Mouse (Mus musculus): ENCODE results near the gene Adam22. TPM values are rescaled to one million over a fixed set of nuclear protein-coding genes. Genes with fewer than 3 reads are reported as not detected.
"Not testable (repeated sequence)": the region's sequence is repeated elsewhere in the genome, so short reads cannot be mapped to it uniquely, and the experiment has no call there.

The Adam22 gene
- polyA plus RNA-seq, 1 experiment from 2014 or later = 47.2 TPM

- Histone ChIP-seq H3K4me3 (no peak overlapping the region), H3K9me3 (no peaks in the 10 kb centered on the region), H3K9ac (no peak overlapping the region), H3K27me3 (replicated peaks) (no peaks in the 10 kb centered on the region), H3K4me2 (no peak overlapping the region), H3K27ac (no peak overlapping the region), H3K4me1 (no peaks in the 10 kb centered on the region), H3K36me3 (replicated peaks) (no peaks in the 10 kb centered on the region)
- WGBS = 65% methylated on average over 4 of the region's 4 CpGs
- 0 out of 2 replicates have a peak, but pooled peaks have one; percentile 48 for ATAC-seq (replicated peaks)
These were observed 143.6 kb downstream of the Adam22 start for GRCm38 (mm10) chr5:8224321-8224705.

GRCm38 (mm10) chr5:8223597-8224320 lies 144.2 kb downstream of the Adam22 start:
- no peaks in the 10 kb centered on the region for H3K4me1 ChIP-seq
- peak; percentile 56; the same call in 1 of the 2 replicates for ATAC-seq (replicated peaks)
- no peaks in the 10 kb centered on the region for H3K27me3 ChIP-seq (replicated peaks)
- H3K27ac ChIP-seq = no peak overlapping the region
- H3K36me3 ChIP-seq (replicated peaks) = no peaks in the 10 kb centered on the region
- 73% methylated on average over 8 of the region's 8 CpGs for WGBS
- no peaks in the 10 kb centered on the region for H3K9me3 ChIP-seq
- no peak overlapping the region for H3K4me2 ChIP-seq
- no peak overlapping the region for H3K4me3 ChIP-seq
- H3K9ac ChIP-seq = no peak overlapping the region

- 93% methylated on average over 5 of the region's 5 CpGs for WGBS
- H3K9ac ChIP-seq = no peak overlapping the region
- no peak overlapping the region for H3K27ac ChIP-seq
- no peaks in the 10 kb centered on the region for H3K36me3 ChIP-seq (replicated peaks)
- no peaks in the 10 kb centered on the region for H3K27me3 ChIP-seq (replicated peaks)
- no peaks in the 10 kb centered on the region for H3K9me3 ChIP-seq
- H3K4me3 ChIP-seq = no peak overlapping the region
- no peaks in the 10 kb centered on the region for H3K4me1 ChIP-seq
- ATAC-seq (replicated peaks) = no peak
- no peak overlapping the region for H3K4me2 ChIP-seq
These were observed 146.3 kb downstream of the Adam22 start for GRCm38 (mm10) chr5:8221630-8222029.

GRCm38 (mm10) chr5:8215841-8216240 lies 152.1 kb downstream of the Adam22 start:
- Histone ChIP-seq H3K9ac (no peak overlapping the region), H3K4me2 (no peak overlapping the region), H3K27me3 (replicated peaks) (no peaks in the 10 kb centered on the region), H3K27ac (no peak overlapping the region), H3K9me3 (no peaks in the 10 kb centered on the region), H3K4me3 (no peak overlapping the region), H3K36me3 (replicated peaks) (no peaks in the 10 kb centered on the region), H3K4me1 (no peaks in the 10 kb centered on the region)
- ATAC-seq (replicated peaks) = no peak
- 67% methylated on average over 1 of the region's 1 CpGs for WGBS

GRCm38 (mm10) chr5:8184992-8185391 lies 183.0 kb downstream of the Adam22 start:
- not testable (repeated sequence) for H3K36me3 ChIP-seq (replicated peaks); H3K9ac ChIP-seq; ATAC-seq (replicated peaks); H3K4me2 ChIP-seq; H3K4me1 ChIP-seq; H3K9me3 ChIP-seq; H3K27ac ChIP-seq; H3K27me3 ChIP-seq (replicated peaks); H3K4me3 ChIP-seq
- 94% methylated on average over 1 of the region's 1 CpGs for WGBS

- H3K27ac ChIP-seq = no peak overlapping the region
- no peaks in the 10 kb centered on the region for H3K9me3 ChIP-seq
- H3K9ac ChIP-seq = no peak overlapping the region
- no peak for ATAC-seq (replicated peaks)
- 81% methylated on average over 1 of the region's 1 CpGs for WGBS
- no peak overlapping the region for H3K4me2 ChIP-seq
- no peaks in the 10 kb centered on the region for H3K4me1 ChIP-seq
- no peak overlapping the region for H3K4me3 ChIP-seq
- H3K36me3 ChIP-seq (replicated peaks) = no peaks in the 10 kb centered on the region
- no peaks in the 10 kb centered on the region for H3K27me3 ChIP-seq (replicated peaks)
These were observed 187.3 kb downstream of the Adam22 start for GRCm38 (mm10) chr5:8180646-8181045.

- Histone ChIP-seq H3K9me3 (no peaks in the 10 kb centered on the region), H3K4me1 (no peaks in the 10 kb centered on the region), H3K27me3 (replicated peaks) (no peaks in the 10 kb centered on the region), H3K27ac (no peak overlapping the region), H3K36me3 (replicated peaks) (no peaks in the 10 kb centered on the region), H3K4me2 (no peak overlapping the region), H3K4me3 (no peak overlapping the region), H3K9ac (no peak overlapping the region)
- no peak for ATAC-seq (replicated peaks)
- WGBS = 93% methylated on average over 17 of the region's 17 CpGs
These were observed 189.8 kb downstream of the Adam22 start for GRCm38 (mm10) chr5:8178111-8178510.

- 46% methylated on average over 4 of the region's 4 CpGs for WGBS
- Histone ChIP-seq H3K4me3 (no peak overlapping the region), H3K9ac (no peak overlapping the region), H3K4me2 (no peak overlapping the region), H3K4me1 (no peaks in the 10 kb centered on the region), H3K36me3 (replicated peaks) (no peaks in the 10 kb centered on the region), H3K27ac (no peak overlapping the region), H3K27me3 (replicated peaks) (no peaks in the 10 kb centered on the region), H3K9me3 (no peaks in the 10 kb centered on the region)
- ATAC-seq (replicated peaks) = peak; percentile 48; the same call in 1 of the 2 replicates
These were observed 203.2 kb downstream of the Adam22 start for GRCm38 (mm10) chr5:8164773-8165172.

GRCm38 (mm10) chr5:8151645-8152044 lies 216.3 kb downstream of the Adam22 start:
- no peak overlapping the region for H3K9ac ChIP-seq
- H3K4me1 ChIP-seq = no peaks in the 10 kb centered on the region
- ATAC-seq (replicated peaks) = no peak
- H3K27ac ChIP-seq = no peak overlapping the region
- H3K27me3 ChIP-seq (replicated peaks) = no peaks in the 10 kb centered on the region
- no peak overlapping the region for H3K4me2 ChIP-seq
- WGBS = 98% methylated on average over 1 of the region's 1 CpGs
- no peaks in the 10 kb centered on the region for H3K36me3 ChIP-seq (replicated peaks)
- no peak overlapping the region for H3K4me3 ChIP-seq
- no peaks in the 10 kb centered on the region for H3K9me3 ChIP-seq

GRCm38 (mm10) chr5:8146146-8146545 lies 221.8 kb downstream of the Adam22 start:
- Histone ChIP-seq H3K27me3 (replicated peaks) (no peaks in the 10 kb centered on the region), H3K36me3 (replicated peaks) (no peaks in the 10 kb centered on the region), H3K4me1 (0 out of 2 replicates have a peak, but pooled peaks cover 2% of the 10 kb centered on the region), H3K27ac (no peak overlapping the region), H3K9me3 (no peaks in the 10 kb centered on the region), H3K4me2 (no peak overlapping the region), H3K4me3 (no peak overlapping the region), H3K9ac (no peak overlapping the region)
- ATAC-seq (replicated peaks) = no peak
- 88% methylated on average over 2 of the region's 2 CpGs for WGBS

GRCm38 (mm10) chr5:8145473-8145872 lies 222.5 kb downstream of the Adam22 start:
- 0 out of 2 replicates have a peak, but pooled peaks cover 2% of the 10 kb centered on the region for H3K4me1 ChIP-seq
- 18% methylated on average over 5 of the region's 5 CpGs for WGBS
- H3K27me3 ChIP-seq (replicated peaks) = no peaks in the 10 kb centered on the region
- H3K9me3 ChIP-seq = no peaks in the 10 kb centered on the region
- H3K36me3 ChIP-seq (replicated peaks) = no peaks in the 10 kb centered on the region
- no peak overlapping the region for H3K4me2 ChIP-seq
- H3K9ac ChIP-seq = no peak overlapping the region
- peak; percentile 68 for ATAC-seq (replicated peaks)
- H3K27ac ChIP-seq = no peak overlapping the region
- no peak overlapping the region for H3K4me3 ChIP-seq

- H3K4me3 ChIP-seq = no peak overlapping the region
- no peaks in the 10 kb centered on the region for H3K27me3 ChIP-seq (replicated peaks)
- no peak for ATAC-seq (replicated peaks)
- H3K4me2 ChIP-seq = no peak overlapping the region
- no peaks in the 10 kb centered on the region for H3K4me1 ChIP-seq
- no peak overlapping the region for H3K9ac ChIP-seq
- no peak overlapping the region for H3K27ac ChIP-seq
- H3K9me3 ChIP-seq = no peaks in the 10 kb centered on the region
- 81% methylated on average over 5 of the region's 5 CpGs for WGBS
- H3K36me3 ChIP-seq (replicated peaks) = peaks cover 6% of the 10 kb centered on the region; the same call in 1 of the 2 replicates
These were observed 235.4 kb downstream of the Adam22 start for GRCm38 (mm10) chr5:8132546-8132945.

GRCm38 (mm10) chr5:8131918-8132317 lies 236.0 kb downstream of the Adam22 start:
- 87% methylated on average over 8 of the region's 8 CpGs for WGBS
- no peak overlapping the region for H3K4me3 ChIP-seq
- H3K27me3 ChIP-seq (replicated peaks) = no peaks in the 10 kb centered on the region
- H3K27ac ChIP-seq = no peak overlapping the region
- H3K9ac ChIP-seq = no peak overlapping the region
- no peak for ATAC-seq (replicated peaks)
- no peak overlapping the region for H3K4me2 ChIP-seq
- no peaks in the 10 kb centered on the region for H3K9me3 ChIP-seq
- H3K36me3 ChIP-seq (replicated peaks) = peaks cover 12% of the 10 kb centered on the region; the same call in 1 of the 2 replicates
- no peaks in the 10 kb centered on the region for H3K4me1 ChIP-seq

Measured in midbrain, embryonic 15.5 days (tissue).